Mouse (Mus musculus) adrenal gland, postnatal 36 days (tissue): ENCODE results near the gene Dzank1. TPM values are rescaled to one million over a fixed set of nuclear protein-coding genes. Genes with fewer than 3 reads are reported as not detected.

ENCODE experiments used
- DNase-seq, 2 experiments: peaks; one replicate each; pipeline ENCODE4 v3.0.0; 2021; ENCODE audit warnings: mixed read lengths in 1 of 2
- long read RNA-seq, 2 experiments: library from polyadenylated mRNA; stranded (forward); transcript quantifications; one replicate each; pipeline ENCODE4 v2.0.0; 2021; ENCODE audit warnings: borderline sequencing depth in 2 of 2
- total RNA-seq, 2 experiments: library from RNA; stranded (reverse); gene quantifications; 2 replicates each; pipeline ENCODE4 v1.2.3; 2021

Dzank1 gene
- 1 to 10 TPM; 2.4 to 2.7 TPM for total RNA-seq
- long read RNA-seq, experiment 1 = 0 reads
- long read RNA-seq, experiment 2 = 0 reads

DNA sequence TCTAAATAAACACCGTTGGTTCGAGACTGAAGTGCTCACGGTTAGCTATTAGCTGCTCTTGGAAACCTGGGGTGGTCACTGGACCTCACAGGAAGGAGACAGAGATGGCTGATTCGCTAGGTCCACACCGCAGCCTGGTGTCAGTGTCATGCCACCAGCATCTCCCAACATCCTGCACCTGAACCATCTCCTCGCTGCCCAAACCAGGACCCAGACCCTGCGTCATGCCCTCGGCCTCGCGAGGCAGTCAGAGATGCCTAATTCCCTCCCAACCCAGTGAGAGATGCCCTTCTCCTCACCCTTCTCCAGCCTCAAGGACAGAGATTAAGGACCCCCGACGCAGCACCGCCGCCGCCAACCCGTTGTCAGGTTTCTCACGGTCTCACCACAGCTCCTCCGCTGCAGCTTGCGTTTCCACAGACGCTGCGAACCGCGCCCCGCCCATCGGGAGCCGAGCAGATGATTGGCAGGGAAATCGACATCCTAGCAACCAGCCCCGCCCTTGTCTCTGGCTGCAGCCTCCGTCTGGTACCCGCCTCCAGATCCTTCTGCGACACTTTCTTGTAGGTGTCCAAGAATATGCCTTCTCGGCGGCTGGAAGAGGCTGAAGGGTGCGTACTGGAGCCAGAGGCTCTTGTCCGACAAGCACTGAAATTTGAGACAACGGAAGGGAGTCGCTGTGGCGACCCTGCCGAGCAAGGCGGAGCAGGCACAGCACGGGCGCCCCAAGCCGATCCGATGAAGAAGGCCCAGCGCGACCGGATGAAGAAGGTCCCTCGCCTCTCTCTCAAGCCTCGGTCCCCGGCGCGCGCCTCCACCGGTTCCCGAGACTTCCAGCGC, at the start of gene Dzank1, which contains the start of gene Polr3f:
Dzank1 (minus strand) TSS at position 434 of the 840 bp plus-strand sequence.
Polr3f (plus strand) TSS at position 738 of the 840 bp plus-strand sequence.
- DNase-seq = peak; percentile 97 to 98

- peak; percentile 96 to 97 for DNase-seq
Measured at GRCm38 (mm10) chr2:144555820-144556552, 28.8 kb upstream of the Dzank1 start, which contains the start of gene Sec23b. Gene Sec23b, plus strand, starts transcription at chr2:144556229.

DNA sequence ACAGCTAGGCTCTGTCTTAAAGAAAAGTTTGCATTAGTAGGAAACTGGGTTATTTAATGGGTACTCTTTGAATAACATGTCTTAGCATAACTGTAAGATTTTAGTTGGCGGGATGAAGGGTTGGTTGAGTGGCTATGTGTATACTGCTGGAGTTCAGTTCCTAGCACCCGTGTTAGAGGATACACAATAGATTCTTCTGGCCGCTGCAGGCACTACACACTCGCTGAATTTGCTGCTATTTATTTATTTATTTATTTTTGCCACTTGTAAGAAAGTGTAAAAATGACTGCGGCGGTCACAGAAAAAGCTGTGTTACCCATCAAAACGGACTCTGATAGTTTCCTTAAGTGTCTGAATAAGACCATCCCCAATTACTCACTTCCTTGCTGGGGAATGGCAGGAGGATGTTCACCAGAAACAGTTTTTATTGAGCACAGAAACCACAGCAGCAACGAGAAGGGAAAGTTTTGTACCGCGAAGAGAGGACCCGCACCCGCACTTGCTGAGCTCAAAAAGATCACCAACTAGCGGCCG, 28.1 kb upstream of the Dzank1 start:
- DNase-seq = peak in 1 of 2 experiments; percentile 4

DNA sequence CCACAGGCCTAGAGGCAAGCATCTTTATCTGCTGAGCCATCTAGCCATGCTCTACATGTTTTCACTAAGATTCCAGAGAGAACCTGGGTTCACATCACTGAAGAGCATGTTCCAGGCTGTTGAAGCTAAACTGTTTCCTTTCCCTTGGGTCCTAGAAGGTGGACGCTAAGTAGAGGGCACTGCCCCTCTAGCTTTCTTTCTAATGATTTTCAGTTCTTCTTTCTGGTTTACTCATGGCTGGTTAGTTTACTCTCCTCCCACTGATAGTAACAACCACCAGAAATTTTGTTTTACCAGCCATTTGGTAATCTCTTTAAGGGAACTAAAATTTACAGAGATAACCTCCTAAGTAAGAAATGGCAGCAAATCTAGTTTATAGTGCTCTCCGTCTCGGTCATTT, 26.7 kb upstream of the Dzank1 start:
- no peak for DNase-seq

GRCm38 (mm10) chr2:144550529-144550928, 23.3 kb upstream of the Dzank1 start, which contains the start of gene Rbbp9:
Gene Rbbp9, minus strand, starts transcription at chr2:144550869.
- peak; percentile 68 to 69 for DNase-seq

GRCm38 (mm10) chr2:144547559-144547958, 20.3 kb upstream of the Dzank1 start:
- DNase-seq = no peak

- DNase-seq = peak; percentile 13 to 34
Measured at GRCm38 (mm10) chr2:144545481-144545880, 18.3 kb upstream of the Dzank1 start.

GRCm38 (mm10) chr2:144545061-144545460, 17.8 kb upstream of the Dzank1 start:
- DNase-seq = no peak

GRCm38 (mm10) chr2:144544630-144545029, 17.4 kb upstream of the Dzank1 start:
- DNase-seq = peak; percentile 18 to 45

DNA sequence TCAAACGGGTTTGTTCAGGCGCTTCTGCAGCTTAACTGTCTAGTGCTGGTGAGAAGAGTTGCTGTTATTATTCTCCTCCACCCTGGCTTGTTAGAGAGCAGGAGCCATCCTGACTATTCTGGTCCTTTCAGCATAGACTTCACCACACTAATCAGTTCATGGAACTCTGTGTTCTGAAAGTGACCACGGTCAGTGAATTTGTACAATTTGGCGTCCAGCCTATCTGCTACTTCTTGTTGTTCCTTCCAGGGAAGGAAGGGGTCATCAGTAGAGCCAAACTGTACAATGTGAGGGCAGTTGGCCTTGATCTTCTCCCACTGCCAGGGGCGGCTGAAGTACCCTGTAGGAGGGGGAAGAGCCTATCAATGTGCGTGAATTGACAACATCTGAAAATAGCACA, 16.5 kb upstream of the Dzank1 start:
- peak in 1 of 2 experiments; percentile 31 for DNase-seq

DNA sequence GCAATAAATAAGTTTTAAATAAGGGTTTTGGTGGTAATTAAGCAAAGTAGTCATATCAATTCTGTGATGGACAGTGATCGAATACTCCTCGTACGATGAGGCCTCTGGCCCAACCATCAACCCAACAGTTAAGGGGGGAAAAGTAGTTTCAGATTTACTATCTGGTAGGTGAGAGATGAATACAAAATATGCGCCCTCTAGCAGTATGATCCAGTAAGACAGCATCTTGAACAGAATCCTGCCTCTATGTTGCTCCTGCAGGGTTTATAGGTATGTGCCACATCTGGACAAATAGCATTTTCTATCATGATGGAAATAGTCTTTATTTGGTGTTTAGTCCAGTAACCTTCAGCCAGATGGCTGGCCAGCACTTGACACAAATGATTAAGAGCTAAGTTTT, 14.0 kb upstream of the Dzank1 start:
- DNase-seq = no peak

DNA sequence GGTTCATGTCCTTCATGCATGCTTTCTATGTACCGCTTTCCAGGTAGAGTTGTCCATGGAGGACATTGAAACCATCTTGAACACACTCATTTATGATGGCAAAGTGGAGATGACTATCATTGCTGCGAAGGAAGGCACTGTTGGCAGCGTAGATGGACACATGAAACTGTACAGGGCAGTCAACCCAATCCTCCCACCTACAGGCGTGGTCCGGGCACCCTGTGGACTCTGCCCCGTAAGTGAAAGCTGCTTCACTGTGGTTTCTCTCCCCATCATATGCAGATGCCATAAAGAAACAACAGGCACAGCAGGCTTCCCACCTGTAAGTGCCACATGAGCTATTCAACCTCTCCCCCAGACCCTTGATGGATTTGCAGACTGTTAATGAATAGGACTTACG, 9.9 kb upstream of the Dzank1 start:
- no peak for DNase-seq

DNA sequence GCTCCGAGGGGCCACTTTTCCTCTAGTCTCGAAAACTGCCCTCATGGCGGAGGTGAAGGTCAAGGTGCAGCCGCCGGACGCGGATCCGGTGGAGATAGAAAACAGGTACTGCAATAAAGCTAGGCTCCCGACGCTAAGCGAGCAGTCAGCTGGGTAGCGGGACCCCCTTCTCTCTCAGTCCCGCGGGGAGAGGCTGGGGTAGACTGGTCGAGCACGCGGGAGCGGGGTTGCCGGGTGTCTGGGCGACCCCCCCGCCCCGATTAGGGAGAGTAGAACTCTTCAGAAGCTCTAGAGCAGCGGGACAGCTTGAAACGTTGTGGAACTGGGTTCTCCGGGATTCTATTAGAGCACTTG, 584 bp upstream of the Dzank1 start:
- DNase-seq = no peak

GRCm38 (mm10) chr2:144525856-144526255, 1.4 kb downstream of the Dzank1 start:
- no peak for DNase-seq

GRCm38 (mm10) chr2:144519772-144520171, 7.4 kb downstream of the Dzank1 start:
- no peak for DNase-seq

DNA sequence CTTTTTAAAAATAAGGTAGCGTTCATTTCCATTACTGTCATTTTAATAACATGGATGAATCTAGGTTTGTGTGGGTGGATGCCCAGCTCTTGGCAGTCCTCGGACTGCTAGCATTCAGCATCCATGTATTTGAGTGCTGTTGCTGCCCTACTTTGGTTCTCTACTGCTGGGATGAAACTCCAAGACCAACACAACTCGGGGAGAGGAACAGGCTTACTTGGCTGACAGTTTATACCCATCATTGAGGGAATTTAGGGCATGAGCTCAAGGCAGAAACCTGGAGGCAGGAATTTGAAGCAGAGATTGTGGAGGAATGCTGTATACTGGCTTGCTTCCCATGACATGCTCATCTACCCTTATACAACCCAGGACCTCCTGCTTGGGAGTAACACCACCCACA, 12.6 kb downstream of the Dzank1 start:
- DNase-seq = no peak

- DNase-seq = peak; percentile 39 to 45
Measured at GRCm38 (mm10) chr2:144502134-144502533, 25.1 kb downstream of the Dzank1 start.

GRCm38 (mm10) chr2:144489342-144489741, 37.9 kb downstream of the Dzank1 start:
- no peak for DNase-seq

DNA sequence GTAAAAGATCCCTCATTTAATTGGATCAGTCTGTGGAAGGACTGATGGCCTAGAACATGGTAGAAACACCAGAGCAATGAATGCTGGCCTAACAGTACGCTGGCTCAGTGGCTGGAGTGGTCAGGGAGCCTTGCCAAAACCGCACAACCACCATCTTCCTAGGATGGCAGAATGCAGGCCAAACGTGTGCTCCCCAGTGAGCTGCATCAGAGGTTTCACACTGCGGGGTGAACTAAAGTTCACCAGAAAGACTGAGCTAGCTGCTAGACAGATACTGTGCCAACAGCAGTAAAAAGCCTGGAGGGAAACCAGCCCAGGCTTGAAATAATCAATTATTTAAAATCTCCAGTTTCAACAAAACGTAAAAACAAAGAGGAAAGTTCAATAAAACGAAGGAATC, 39.7 kb downstream of the Dzank1 start:
- no peak for DNase-seq

GRCm38 (mm10) chr2:144485439-144485838, 41.8 kb downstream of the Dzank1 start:
- no peak for DNase-seq

GRCm38 (mm10) chr2:144484084-144484483, 43.1 kb downstream of the Dzank1 start:
- no peak for DNase-seq

- no peak for DNase-seq
Measured at GRCm38 (mm10) chr2:144479421-144479820, 47.8 kb downstream of the Dzank1 start.

DNA sequence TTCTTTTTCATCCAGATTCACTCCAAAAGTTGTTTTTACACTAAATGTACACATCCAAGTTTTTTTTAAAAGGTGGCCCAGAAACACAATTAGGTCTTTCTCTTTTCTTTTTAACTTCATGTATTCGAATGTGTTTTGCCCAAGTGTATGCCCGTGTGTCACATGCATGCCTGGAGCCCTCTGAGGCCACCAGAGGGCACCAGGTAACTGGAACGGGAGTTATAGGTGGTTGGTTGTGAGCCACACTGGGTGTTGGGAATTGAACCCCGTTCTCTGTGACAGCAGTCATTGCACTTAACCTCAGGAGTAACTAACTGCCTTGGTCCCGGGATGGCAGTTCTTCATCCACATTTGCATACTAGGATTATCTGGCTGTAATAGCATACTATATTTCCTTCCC, 60.0 kb downstream of the Dzank1 start:
- peak in 1 of 2 experiments; percentile 27 for DNase-seq
